Mouse (Mus musculus) stomach, embryonic 14.5 days (tissue): ENCODE data around the gene Pycr2. TPM values are rescaled to one million over a fixed set of nuclear protein-coding genes. Genes with fewer than 3 reads are reported as not detected.

Experiments used
- ATAC-seq: fragments of 200-750 bp; cut with Nextera tagmentation; 2 replicates; pipeline ENCODE4 v1.8.0; 2017; ENCODE audit warnings: low read depth, moderate TSS enrichment; ENCODE audit not compliant: insufficient number of reproducible peaks, insufficient read depth, low FRiP score
- H3K27ac ChIP-seq: fragments of 300-500 bp; sonication (generic); 2 replicates; pipeline ENCODE4 v1.5.1; 2014; ENCODE audit warnings: mild to moderate bottlenecking, low read length, moderate library complexity, mixed read lengths
- H3K27me3 ChIP-seq: fragments of 300-500 bp; sonication (generic); 2 replicates; pipeline ENCODE4 v1.6.1; 2014; ENCODE audit warnings: low read length, control low read depth, mixed read lengths; ENCODE audit not compliant: control insufficient read depth, insufficient read depth
- H3K36me3 ChIP-seq: fragments of 300-500 bp; sonication (generic); 2 replicates; pipeline ENCODE4 v1.6.1; 2014; ENCODE audit warnings: mild to moderate bottlenecking, control low read depth, low read length, moderate library complexity, mixed read lengths; ENCODE audit not compliant: control insufficient read depth, insufficient read depth
- H3K4me1 ChIP-seq: fragments of 300-500 bp; sonication (generic); 2 replicates; pipeline ENCODE4 v1.6.1; 2014; ENCODE audit warnings: low read length, control low read depth, mixed read lengths; ENCODE audit not compliant: control insufficient read depth, insufficient read depth
- H3K4me2 ChIP-seq: fragments of 300-500 bp; sonication (generic); replicated peaks from 2 replicates; pipeline ENCODE4 v1.6.1; 2014; ENCODE audit warnings: low read depth, low read length, control low read depth
- H3K4me3 ChIP-seq: fragments of 300-500 bp; sonication (generic); 2 replicates; pipeline ENCODE4 v1.5.1; 2014; ENCODE audit warnings: low read depth, low read length, control low read depth
- H3K9ac ChIP-seq: fragments of 300-500 bp; sonication (generic); replicated peaks from 2 replicates; pipeline ENCODE4 v1.6.1; 2014; ENCODE audit warnings: low read depth, mild to moderate bottlenecking, control low read depth, low read length, moderate library complexity, mixed read lengths
- H3K9me3 ChIP-seq: fragments of 300-500 bp; sonication (generic); 2 replicates; pipeline ENCODE4 v1.6.1; 2016; ENCODE audit warnings: low read depth, low read length, control low read depth; ENCODE audit not compliant: control insufficient read depth
- WGBS: fragments of 180-500 bp; shearing (Covaris S2); extraction: QIAGEN DNeasy Blood & Tissue Kit; methylation state at CpG from one replicate; pipeline ENCODE4 v1.1.7; 2014; 5-methylcytosine and 5-hydroxymethylcytosine counted together
- polyA plus RNA-seq: library from polyadenylated mRNA; unstranded; fragments of >200 nt; fragmentation: Nextera tagmentation; extraction: Ambion mirVana; gene quantifications from 2 replicates; pipeline ENCODE4 v1.2.1, GENCODE M21; 2014

Pycr2 gene
- polyA plus RNA-seq, 1 experiment from 2014 or later, result 86.0 TPM

DNA sequence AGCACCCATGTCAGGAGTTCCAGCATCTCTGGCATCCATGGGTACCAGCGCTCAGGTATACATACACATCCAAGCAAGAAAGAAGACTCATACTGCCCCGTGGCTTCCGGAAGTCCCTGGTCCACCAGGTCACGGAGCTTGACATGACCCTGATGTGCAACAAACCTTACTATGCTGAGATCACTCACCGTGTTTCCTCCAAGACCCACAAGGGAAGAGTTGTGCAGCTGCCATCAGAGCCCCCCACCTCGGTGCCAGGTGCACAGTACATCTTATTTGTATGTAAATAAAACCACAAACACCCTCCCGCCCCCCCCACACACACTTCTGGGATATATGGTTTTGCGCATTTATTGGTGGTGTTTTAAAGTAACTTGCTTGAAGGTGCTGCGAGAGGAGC is 29.0 kb upstream of the Pycr2 start:
- no peaks in the 10 kb centered on the region for H3K36me3 ChIP-seq
- 84% methylated on average over 9 of the region's 9 CpGs for WGBS
- H3K9me3 ChIP-seq, result no peaks in the 10 kb centered on the region
- H3K4me2 ChIP-seq, result no peak overlapping the region
- H3K4me3 ChIP-seq, result no peak overlapping the region
- ATAC-seq, result no peak
- no peak overlapping the region for H3K27ac ChIP-seq
- no peaks in the 10 kb centered on the region for H3K27me3 ChIP-seq
- no peak overlapping the region for H3K9ac ChIP-seq
- no peaks in the 10 kb centered on the region for H3K4me1 ChIP-seq

DNA sequence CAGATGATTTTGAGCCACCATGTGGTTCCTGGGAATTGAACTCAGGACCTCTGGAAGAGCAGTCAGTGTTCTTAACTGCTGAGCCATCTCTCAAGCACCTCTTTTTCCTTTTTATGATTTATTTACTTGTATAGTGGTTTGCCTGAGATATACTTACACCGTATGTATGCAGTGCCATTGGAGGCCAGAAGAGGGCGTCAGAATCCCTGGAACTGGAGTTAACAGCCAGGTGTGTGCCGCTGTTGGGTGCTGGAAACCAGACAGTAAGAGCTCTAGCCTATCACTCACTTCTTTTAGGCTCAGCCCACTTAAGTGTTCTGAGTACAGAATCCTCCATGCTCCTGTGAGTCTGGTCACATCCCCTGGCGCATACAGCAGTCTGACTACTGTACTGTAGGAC is 26.6 kb upstream of the Pycr2 start:
- no peak overlapping the region for H3K4me2 ChIP-seq
- H3K9ac ChIP-seq, result no peak overlapping the region
- no peaks in the 10 kb centered on the region for H3K36me3 ChIP-seq
- WGBS, result 72% methylated on average over 4 of the region's 4 CpGs
- H3K27me3 ChIP-seq, result no peaks in the 10 kb centered on the region
- ATAC-seq, result no peak
- H3K27ac ChIP-seq, result no peak overlapping the region
- no peak overlapping the region for H3K4me3 ChIP-seq
- H3K4me1 ChIP-seq, result no peaks in the 10 kb centered on the region
- H3K9me3 ChIP-seq, result no peaks in the 10 kb centered on the region

DNA sequence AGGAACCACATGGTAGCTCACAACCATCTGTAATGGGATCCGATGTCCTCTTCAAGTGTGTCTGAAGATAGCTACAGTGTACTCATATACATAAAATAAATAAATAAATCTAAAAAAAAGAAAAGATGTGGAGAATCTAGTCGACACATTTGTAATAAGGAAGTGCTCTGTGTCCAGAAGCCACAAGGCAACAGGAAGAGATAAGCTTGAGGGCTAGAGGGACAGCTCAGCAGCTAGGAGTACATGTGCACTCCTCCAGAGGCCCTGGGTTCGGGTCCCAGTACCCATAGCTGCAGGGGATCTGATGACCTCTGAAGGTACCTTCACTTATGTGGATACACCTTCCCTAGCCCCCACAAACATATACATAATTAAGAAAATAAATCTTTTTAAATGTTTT is 22.3 kb upstream of the Pycr2 start:
- Histone ChIP-seq H3K36me3 (no peaks in the 10 kb centered on the region), H3K4me3 (no peak overlapping the region), H3K4me1 (no peaks in the 10 kb centered on the region), H3K4me2 (no peak overlapping the region), H3K9me3 (no peaks in the 10 kb centered on the region), H3K27ac (no peak overlapping the region), H3K9ac (no peak overlapping the region), H3K27me3 (no peaks in the 10 kb centered on the region)
- 81% methylated on average over 3 of the region's 3 CpGs for WGBS
- no peak for ATAC-seq

DNA sequence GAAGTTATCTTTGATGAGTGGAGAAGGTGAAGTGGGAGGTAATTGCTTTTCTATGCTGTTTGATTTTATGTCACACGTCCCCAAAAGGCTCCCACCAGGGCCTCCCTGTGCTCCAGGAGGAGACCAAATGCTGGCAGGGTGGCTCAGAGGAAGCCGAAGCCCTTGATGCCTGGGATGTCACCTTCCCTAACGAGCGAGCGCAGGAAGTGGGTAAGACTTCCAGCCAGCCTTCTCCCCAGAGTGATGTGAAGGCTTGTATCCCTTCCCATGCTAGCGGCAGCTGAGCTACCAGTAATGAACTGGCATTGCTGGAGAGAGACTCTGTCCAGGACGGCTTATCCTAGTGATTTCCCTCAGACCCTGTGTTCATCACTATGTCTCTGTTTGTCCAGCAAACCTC is 20.4 kb upstream of the Pycr2 start:
- 25% methylated on average over 7 of the region's 7 CpGs for WGBS
- Histone ChIP-seq H3K4me2 (no peak overlapping the region), H3K4me3 (no peak overlapping the region), H3K27ac (no peak overlapping the region), H3K9me3 (no peaks in the 10 kb centered on the region), H3K36me3 (no peaks in the 10 kb centered on the region), H3K9ac (no peak overlapping the region), H3K4me1 (peaks cover 6% of the 10 kb centered on the region; the same call in 1 of the 2 replicates), H3K27me3 (no peaks in the 10 kb centered on the region)
- no peak for ATAC-seq

DNA sequence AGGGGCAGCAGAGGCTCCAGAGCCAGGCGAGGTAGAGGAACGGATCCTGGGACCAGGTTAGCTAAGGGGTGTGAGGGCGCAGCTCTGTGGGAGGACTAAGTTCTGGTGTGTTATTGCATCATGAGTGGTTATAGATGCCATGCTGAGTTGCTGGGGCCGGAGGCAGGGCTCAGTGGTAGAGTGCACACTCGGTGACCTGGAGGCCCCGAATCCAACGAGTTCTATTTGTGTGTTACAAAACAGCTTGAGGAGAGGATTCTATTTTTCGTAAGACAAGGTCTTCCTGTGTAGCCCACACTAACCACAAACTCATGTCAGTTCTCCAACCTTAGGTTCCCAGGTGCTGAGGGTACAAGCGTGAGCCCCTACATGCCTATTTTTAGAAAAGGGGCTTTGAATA is 19.6 kb upstream of the Pycr2 start:
- H3K27ac ChIP-seq, result no peak overlapping the region
- no peak overlapping the region for H3K9ac ChIP-seq
- H3K4me1 ChIP-seq, result peaks cover 6% of the 10 kb centered on the region; the same call in 1 of the 2 replicates
- H3K4me2 ChIP-seq, result no peak overlapping the region
- 62% methylated on average over 9 of the region's 9 CpGs for WGBS
- H3K4me3 ChIP-seq, result no peak overlapping the region
- H3K9me3 ChIP-seq, result no peaks in the 10 kb centered on the region
- H3K36me3 ChIP-seq, result no peaks in the 10 kb centered on the region
- ATAC-seq, result no peak
- H3K27me3 ChIP-seq, result no peaks in the 10 kb centered on the region

DNA sequence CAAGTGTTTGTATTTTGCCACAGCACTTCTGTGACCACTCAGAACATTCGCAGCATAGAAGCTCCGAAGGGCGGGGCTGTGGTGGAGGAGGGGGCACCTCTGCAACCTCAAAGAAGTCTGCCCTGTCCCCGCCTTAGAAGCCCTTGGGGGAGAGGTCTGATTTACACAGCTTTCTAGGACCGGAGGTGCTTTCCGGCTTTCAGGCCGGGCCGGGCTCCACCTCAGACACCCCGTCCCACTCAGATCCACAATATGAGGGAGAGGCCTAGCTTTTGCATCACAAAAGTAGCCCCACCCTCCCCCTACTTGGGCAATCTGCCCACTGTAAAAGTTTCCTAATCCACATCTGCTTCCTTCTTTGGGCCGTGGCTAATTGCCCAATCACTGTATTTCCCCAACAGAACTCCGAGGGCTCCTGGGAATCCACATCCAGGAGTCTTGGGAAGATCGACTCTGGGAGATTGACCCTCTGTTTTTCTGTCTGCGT is 15.5 kb upstream of the Pycr2 start:
- H3K4me1 ChIP-seq, result peaks cover 6% of the 10 kb centered on the region; the same call in 1 of the 2 replicates

DNA sequence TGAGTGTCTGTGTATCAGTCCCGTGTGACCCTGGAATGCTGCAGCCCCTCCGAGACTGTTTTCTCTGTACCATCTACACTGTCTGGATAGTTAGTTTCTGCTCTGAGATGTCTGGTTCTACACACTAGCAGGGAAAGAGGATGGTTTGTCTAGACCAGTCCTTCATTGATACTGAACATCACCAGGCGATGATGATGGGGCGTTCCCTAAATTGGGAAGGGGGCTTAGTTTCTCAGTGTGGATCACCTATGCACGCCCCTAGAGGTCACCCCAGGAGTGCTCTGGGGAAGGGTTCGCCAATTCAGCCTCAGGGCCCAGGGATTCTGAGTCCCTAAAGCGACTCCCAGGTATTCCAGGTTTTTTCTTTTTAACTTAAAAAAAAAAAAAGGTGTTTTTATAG is 14.9 kb upstream of the Pycr2 start:
- Histone ChIP-seq H3K27me3 (0 out of 2 replicates have a peak, but pooled peaks cover 7% of the 10 kb centered on the region), H3K36me3 (no peaks in the 10 kb centered on the region), H3K4me3 (no peak overlapping the region), H3K4me1 (peaks cover 6% of the 10 kb centered on the region; the same call in 1 of the 2 replicates), H3K4me2 (peak overlapping the region; percentile 31; the same call in 1 of the 2 replicates), H3K9me3 (no peaks in the 10 kb centered on the region), H3K9ac (no peak overlapping the region), H3K27ac (peak overlapping the region; percentile 35)
- WGBS, result 45% methylated on average over 7 of the region's 7 CpGs
- ATAC-seq, result peak; percentile 16; the same call in 1 of the 2 replicates

More for the DNA sequence above, 15.5 kb upstream of the Pycr2 start:
- peak overlapping the region; percentile 35 for H3K27ac ChIP-seq
- H3K36me3 ChIP-seq, result no peaks in the 10 kb centered on the region
- H3K4me2 ChIP-seq, result peak overlapping the region; percentile 31
- no peak overlapping the region for H3K9ac ChIP-seq
- peak; percentile 81 for ATAC-seq
- 0 out of 2 replicates have a peak, but pooled peaks cover 3% of the 10 kb centered on the region for H3K27me3 ChIP-seq
- WGBS, result 4% methylated on average over 13 of the region's 13 CpGs
- no peaks in the 10 kb centered on the region for H3K9me3 ChIP-seq
- H3K4me3 ChIP-seq, result no peak overlapping the region

DNA sequence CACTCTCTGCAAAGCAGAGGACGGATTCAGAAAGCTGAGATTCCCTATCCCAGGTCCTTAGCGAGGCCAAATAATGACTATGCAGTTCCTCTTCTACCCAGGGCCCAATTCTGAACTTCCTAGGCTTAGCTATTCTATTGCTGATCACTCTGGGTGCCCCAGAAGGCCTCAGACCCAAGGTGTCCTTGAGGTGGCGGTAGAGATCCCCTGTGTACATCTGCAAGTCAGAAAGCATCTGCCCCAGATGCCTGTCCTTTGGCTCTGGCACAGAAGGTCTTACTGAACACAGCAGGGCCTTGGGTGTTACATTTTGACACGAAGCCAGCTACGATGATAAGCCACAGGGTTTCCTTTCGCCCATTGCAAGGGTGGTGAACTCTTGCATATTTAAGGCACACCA is 14.3 kb upstream of the Pycr2 start:
- Histone ChIP-seq H3K4me3 (no peak overlapping the region), H3K36me3 (no peaks in the 10 kb centered on the region), H3K4me2 (no peak overlapping the region), H3K27ac (no peak overlapping the region), H3K9ac (no peak overlapping the region), H3K4me1 (peaks cover 6% of the 10 kb centered on the region; the same call in 1 of the 2 replicates), H3K27me3 (0 out of 2 replicates have a peak, but pooled peaks cover 7% of the 10 kb centered on the region), H3K9me3 (no peaks in the 10 kb centered on the region)
- no peak for ATAC-seq
- 55% methylated on average over 6 of the region's 6 CpGs for WGBS

DNA sequence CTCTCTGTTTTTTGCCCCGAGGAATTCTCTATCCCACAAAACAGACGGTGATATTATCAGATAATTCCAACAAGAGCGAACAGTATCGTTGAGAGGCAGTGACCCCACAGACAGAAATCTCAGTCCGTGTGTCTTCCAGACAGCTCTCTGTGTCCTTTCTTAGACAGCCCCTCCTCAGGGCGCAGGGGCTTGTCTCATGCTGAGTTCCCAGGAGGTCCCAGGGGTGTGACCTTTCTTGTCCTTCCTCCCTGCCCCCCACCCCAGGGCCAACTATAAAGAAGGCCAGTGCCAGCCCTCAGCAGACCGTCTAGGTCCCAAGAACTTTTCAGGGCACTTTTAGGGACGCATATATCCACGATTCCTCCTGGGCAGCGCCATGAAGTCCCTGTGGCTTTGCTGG is 11.3 kb upstream of the Pycr2 start, which contains the start of gene Lefty2:
Gene Lefty2 (plus strand): TSS at position 301 of the 400 bp plus-strand sequence.
- Histone ChIP-seq H3K9ac (no peak within 1 kb of the TSS), H3K4me1 (peaks cover 6% of the 10 kb centered on the region; the same call in 1 of the 2 replicates), H3K27me3 (0 out of 2 replicates have a peak, but pooled peaks cover 7% of the 10 kb centered on the region), H3K4me3 (no peak within 1 kb of the TSS), H3K4me2 (no peak within 1 kb of the TSS), H3K27ac (no peak within 1 kb of the TSS), H3K9me3 (no peaks in the 10 kb centered on the region), H3K36me3 (no peaks in the 10 kb centered on the region)
- WGBS, result 64% methylated on average over 10 of the region's 10 CpGs
- ATAC-seq, result no peak
